Mouse (Mus musculus): ENCODE data around the gene Sectm1b.
"Not testable (repeated sequence)": the region's sequence is repeated elsewhere in the genome, so short reads cannot be mapped to it uniquely, and the experiment has no call there.

Gene Sectm1b

GRCm38 (mm10) chr11:121069662-121070061, 6.3 kb upstream of the Sectm1b start:
- DNase-seq (ENCODE audit: low spot score), result not testable (repeated sequence)

- no peak for DNase-seq (ENCODE audit: low spot score)
These were observed 4.5 kb upstream of the Sectm1b start for GRCm38 (mm10) chr11:121067895-121068294.

- no peak for DNase-seq (ENCODE audit: low spot score)
These were observed 828 bp upstream of the Sectm1b start for GRCm38 (mm10) chr11:121064197-121064596.

- no peak for DNase-seq (ENCODE audit: low spot score)
These were observed 1.8 kb downstream of the Sectm1b start for GRCm38 (mm10) chr11:121061615-121062014.

- DNase-seq (ENCODE audit: low spot score), result not testable (repeated sequence)
These were observed 2.8 kb downstream of the Sectm1b start for GRCm38 (mm10) chr11:121060401-121061067.

- no peak for DNase-seq (ENCODE audit: low spot score)
These were observed 3.9 kb downstream of the Sectm1b start for GRCm38 (mm10) chr11:121059471-121059870.

GRCm38 (mm10) chr11:121058956-121059355, 4.4 kb downstream of the Sectm1b start:
- DNase-seq (ENCODE audit: low spot score), result no peak

GRCm38 (mm10) chr11:121058122-121058521, 5.2 kb downstream of the Sectm1b start:
- no peak for DNase-seq (ENCODE audit: low spot score)

- no peak for DNase-seq (ENCODE audit: low spot score)
These were observed 6.7 kb downstream of the Sectm1b start for GRCm38 (mm10) chr11:121056536-121057236.

GRCm38 (mm10) chr11:121053536-121053935, 9.8 kb downstream of the Sectm1b start:
- peak; percentile 79 for DNase-seq (ENCODE audit: low spot score)

GRCm38 (mm10) chr11:121052387-121052786, 11.0 kb downstream of the Sectm1b start:
- no peak for DNase-seq (ENCODE audit: low spot score)

- no peak for DNase-seq (ENCODE audit: low spot score)
These were observed 11.6 kb downstream of the Sectm1b start for GRCm38 (mm10) chr11:121051793-121052192.

- DNase-seq (ENCODE audit: low spot score), result no peak
These were observed 13.5 kb downstream of the Sectm1b start for GRCm38 (mm10) chr11:121049840-121050239.

GRCm38 (mm10) chr11:121047826-121048399, 15.5 kb downstream of the Sectm1b start:
- no peak for DNase-seq (ENCODE audit: low spot score)

GRCm38 (mm10) chr11:121045286-121045685, 18.1 kb downstream of the Sectm1b start:
- DNase-seq (ENCODE audit: low spot score), result peak; percentile 10

- not testable (repeated sequence) for DNase-seq (ENCODE audit: low spot score)
These were observed 20.3 kb downstream of the Sectm1b start for GRCm38 (mm10) chr11:121043025-121043424.

GRCm38 (mm10) chr11:121042480-121042879, 20.9 kb downstream of the Sectm1b start:
- no peak for DNase-seq (ENCODE audit: low spot score)

GRCm38 (mm10) chr11:121041636-121042035, 21.7 kb downstream of the Sectm1b start:
- no peak for DNase-seq (ENCODE audit: low spot score)

GRCm38 (mm10) chr11:121041212-121041611, 22.2 kb downstream of the Sectm1b start:
- DNase-seq (ENCODE audit: low spot score), result peak; percentile 83

- no peak for DNase-seq (ENCODE audit: low spot score)
These were observed 24.1 kb downstream of the Sectm1b start, which contains the start of gene Cd7 for GRCm38 (mm10) chr11:121039302-121039701. Gene Cd7 (minus strand): TSS chr11:121039418.

- no peak for DNase-seq (ENCODE audit: low spot score)
These were observed 24.8 kb downstream of the Sectm1b start for GRCm38 (mm10) chr11:121038366-121039240.

- no peak for DNase-seq (ENCODE audit: low spot score)
These were observed 30.3 kb downstream of the Sectm1b start for GRCm38 (mm10) chr11:121033118-121033517.

All from lung, postnatal 25 days (tissue).